Mouse (Mus musculus) ES-E14 (cell line): Measurements from ENCODE around the gene Map4k1.

Source experiments
- CHD2 ChIP-seq: IDR thresholded peaks from 2 replicates; pipeline ENCODE4 v1.6.1; 2014; ENCODE audit warnings: mild to moderate bottlenecking, low read depth, low read length, inconsistent platforms
- MAFK ChIP-seq: IDR thresholded peaks from 2 replicates; pipeline ENCODE4 v1.6.1; 2014; ENCODE audit warnings: mild to moderate bottlenecking, low read depth, low read length, inconsistent platforms; ENCODE audit not compliant: insufficient read depth
- ZC3H11A ChIP-seq: IDR thresholded peaks from 2 replicates; pipeline ENCODE4 v1.6.1; 2012; ENCODE audit warnings: low read depth, mild to moderate bottlenecking, inconsistent platforms, low read length, borderline replicate concordance

GRCm38 (mm10) chr7:28943451-28944180 is 38.2 kb upstream of the Map4k1 start:
- TF ChIP-seq CHD2 (no peak), MAFK (no peak), ZC3H11A (no peak)
